Mouse (Mus musculus): Measurements from ENCODE around the gene Mmaa.

Mmaa gene

GRCm38 (mm10) chr8:79288250-79288649 lies 6.5 kb downstream of the Mmaa start:
- no peak for DNase-seq (ENCODE audit: low spot score)

DNA sequence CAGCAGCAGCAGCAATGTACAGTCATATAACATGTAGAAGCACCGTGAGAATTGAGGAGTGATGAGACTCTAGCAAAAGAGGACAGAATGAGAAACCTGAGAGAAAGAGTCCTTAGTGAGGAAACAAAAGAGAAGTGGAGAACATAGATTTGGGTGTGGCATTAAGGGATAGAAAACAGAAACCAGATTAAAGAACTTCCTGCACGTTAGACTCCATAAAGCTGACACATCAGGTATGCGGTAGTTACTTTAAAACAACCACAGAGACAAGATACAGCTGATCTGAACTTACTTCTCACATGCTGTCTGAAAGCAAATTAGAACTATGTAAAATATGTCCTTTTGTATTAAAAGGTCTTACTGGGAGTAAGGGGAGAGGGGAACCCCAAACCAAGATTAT lies 8.3 kb downstream of the Mmaa start:
- DNase-seq (ENCODE audit: low spot score), result no peak

DNA sequence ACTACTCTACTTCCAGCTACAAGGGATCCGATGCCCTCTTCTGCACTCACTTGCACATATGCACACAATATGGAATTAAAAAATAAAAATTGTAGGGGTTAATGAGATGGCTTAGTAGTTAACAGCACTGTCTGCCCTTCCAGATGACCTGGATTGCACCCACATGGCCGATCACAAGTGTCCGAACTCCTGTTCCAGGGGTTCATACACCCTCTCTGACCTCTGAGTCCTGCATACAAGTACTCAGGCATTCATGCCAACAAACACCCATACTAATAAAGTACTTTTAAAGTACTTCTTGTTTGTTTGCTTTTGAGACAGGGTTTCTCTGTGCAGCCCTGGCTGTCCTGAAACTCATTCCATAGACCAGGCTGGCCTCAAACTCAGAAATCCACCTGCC lies 10.1 kb downstream of the Mmaa start:
- no peak for DNase-seq (ENCODE audit: low spot score)

- DNase-seq (ENCODE audit: low spot score), result no peak
Observed at GRCm38 (mm10) chr8:79281376-79281890, 13.3 kb downstream of the Mmaa start.

GRCm38 (mm10) chr8:79277264-79277870 lies 17.4 kb downstream of the Mmaa start:
- no peak for DNase-seq (ENCODE audit: low spot score)

- DNase-seq (ENCODE audit: low spot score), result no peak
Observed at GRCm38 (mm10) chr8:79274940-79275339, 19.8 kb downstream of the Mmaa start.

DNA sequence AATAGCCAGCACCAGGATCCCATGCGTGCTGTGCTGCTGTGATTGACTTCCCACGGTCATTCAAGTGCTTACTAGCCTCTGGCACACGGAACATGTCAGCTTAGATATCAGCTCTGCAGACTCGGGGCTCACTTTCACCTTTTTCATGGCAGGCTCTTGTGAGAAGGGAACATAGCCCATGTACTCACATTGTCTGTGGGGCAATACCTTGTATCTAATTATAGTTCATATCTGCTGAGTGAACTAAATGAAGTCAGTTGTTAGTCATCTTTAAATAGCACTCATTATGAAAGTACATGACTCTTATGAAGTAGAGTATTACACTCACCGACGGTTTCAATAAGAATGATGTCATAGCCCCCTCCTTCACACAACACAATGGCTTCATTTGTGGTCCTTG lies 21.0 kb downstream of the Mmaa start:
- DNase-seq (ENCODE audit: low spot score), result no peak

DNA sequence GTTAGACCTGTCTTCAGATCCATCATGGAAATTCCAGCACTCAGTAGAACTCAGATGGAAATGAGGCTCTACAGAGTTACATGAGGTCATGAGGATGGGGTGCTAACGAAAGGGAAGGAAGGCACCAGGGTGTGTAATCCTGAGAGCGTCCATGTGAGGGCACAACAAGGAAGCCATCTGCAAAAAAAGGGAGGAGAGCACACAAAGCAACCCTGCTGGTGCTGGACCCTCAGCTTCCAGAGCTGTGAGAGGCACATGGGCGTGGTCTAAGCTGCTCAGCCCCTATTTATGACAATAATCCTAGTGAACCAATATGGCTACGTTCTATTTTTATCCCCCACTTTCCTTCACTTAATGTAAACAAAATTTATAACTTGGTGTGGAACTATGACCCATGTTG lies 22.1 kb downstream of the Mmaa start:
- no peak for DNase-seq (ENCODE audit: low spot score)

GRCm38 (mm10) chr8:79268921-79269320 lies 25.8 kb downstream of the Mmaa start:
- no peak for DNase-seq (ENCODE audit: low spot score)

DNA sequence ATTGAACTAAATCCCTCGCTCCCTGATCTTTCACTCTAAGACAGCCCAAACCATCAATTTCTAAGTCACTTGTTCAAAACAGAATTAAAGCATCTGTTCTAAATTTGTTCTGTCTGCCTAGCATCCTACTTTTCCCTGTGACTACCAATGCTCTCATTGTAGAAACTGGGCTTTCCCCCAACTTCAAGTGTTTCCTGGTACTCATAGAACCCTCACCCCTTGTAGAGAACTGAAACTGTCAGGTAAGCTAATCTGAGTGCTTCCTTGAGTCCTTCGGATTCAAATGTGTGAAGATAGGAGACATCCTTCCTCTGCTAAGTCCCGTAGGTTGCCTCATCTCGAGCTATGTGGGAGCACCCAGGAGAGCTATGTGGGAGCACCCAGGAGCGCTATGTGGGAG lies 32.8 kb downstream of the Mmaa start:
- DNase-seq (ENCODE audit: low spot score), result no peak

GRCm38 (mm10) chr8:79256076-79256705 lies 38.5 kb downstream of the Mmaa start:
- no peak for DNase-seq (ENCODE audit: low spot score)

DNA sequence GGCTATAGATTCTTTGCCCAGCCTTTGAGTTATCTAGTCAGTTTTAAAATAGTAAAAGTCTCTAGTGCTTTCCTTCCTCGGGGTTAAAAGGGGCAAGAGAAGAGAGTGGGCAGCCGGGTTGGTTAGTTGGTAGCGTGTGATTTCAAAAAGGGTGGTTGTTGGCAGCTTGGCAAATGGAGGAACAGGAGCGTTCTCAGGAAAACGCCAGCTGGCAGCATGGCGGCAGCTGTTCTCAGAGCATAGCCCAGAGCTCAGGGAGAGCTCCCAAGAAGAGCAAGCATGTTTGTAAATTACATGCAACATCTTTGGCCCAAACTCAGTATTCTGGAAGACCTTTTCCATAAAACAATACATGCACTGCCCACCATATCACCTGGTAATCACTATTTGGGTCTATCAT lies 41.0 kb downstream of the Mmaa start:
- DNase-seq (ENCODE audit: low spot score), result no peak

DNA sequence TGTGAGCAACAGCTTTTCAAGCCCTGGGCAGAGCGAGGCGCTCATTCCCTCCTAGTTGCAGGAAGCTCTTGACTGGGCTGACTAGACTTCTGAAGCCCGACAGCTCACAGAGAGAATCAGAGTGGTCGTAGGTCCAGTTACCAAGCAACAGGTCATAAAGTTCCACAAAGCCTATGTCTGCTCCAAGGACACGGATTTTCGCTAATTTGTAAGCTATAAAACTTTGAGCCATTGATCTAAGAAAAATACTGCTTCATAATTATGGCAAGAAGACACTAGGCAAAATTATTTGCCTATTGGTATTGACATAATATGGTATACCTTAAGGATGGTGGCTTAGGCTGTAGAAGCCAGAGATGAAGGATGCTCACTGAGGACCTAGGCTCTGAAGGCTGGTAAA lies 46.3 kb downstream of the Mmaa start, which contains the start of gene 1700011L22Rik:
1700011L22Rik (minus strand) TSS at position 101 of the 400 bp plus-strand sequence.
- DNase-seq (ENCODE audit: low spot score), result no peak

- DNase-seq (ENCODE audit: low spot score), result no peak
Observed at GRCm38 (mm10) chr8:79243422-79243821, 51.3 kb downstream of the Mmaa start.

DNA sequence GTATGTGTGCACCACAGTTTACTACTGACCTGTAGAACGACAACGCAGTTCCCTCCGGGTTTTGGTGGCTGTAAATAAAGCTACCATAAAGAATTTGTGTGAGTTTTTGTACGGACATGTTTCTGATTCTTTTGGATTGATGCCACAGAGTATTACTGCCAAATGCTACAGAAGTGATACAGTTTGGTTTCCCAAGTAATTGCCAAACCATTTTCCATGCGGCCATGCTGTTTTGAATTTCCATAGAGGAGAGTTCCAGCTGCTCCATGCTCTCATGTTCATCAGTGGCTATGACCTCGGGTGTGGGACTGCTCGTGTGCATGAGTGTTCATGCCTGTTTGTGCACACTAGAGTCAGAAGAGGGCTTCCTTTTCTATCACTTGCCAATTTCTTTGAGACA lies 54.7 kb downstream of the Mmaa start:
- no peak for DNase-seq (ENCODE audit: low spot score)

- DNase-seq (ENCODE audit: low spot score), result no peak
Observed at GRCm38 (mm10) chr8:79239320-79239719, 55.4 kb downstream of the Mmaa start.

DNA sequence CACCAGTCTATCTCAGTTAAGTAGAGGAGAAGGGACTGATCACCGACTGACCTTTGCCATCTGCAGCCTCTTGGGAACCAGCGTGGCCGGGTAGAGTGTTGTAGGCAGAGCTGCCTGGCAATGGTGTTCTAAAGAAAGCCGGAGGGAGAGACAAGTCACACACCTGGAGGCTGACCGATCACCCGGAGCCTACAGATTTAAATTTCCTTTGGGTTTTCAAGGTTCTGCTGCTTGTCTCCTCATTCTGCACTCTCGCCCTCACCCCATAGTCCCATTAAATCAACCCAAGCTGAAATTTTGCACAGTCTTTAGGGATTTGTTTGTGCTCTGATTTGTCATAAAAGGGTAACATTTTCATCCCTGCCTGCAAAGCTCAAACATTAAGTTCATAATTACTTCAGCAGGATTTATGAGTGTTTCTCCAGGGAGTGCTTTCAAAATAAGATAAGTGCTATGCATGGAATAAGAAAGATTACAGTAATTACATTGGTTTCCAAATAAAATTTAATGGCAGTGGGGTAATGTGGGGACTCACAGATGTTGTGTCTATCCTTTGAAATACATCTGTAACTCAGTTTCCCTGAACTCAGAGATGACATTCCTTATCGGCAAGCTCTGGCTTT lies 65.4 kb downstream of the Mmaa start:
- DNase-seq (ENCODE audit: low spot score), result no peak

DNA sequence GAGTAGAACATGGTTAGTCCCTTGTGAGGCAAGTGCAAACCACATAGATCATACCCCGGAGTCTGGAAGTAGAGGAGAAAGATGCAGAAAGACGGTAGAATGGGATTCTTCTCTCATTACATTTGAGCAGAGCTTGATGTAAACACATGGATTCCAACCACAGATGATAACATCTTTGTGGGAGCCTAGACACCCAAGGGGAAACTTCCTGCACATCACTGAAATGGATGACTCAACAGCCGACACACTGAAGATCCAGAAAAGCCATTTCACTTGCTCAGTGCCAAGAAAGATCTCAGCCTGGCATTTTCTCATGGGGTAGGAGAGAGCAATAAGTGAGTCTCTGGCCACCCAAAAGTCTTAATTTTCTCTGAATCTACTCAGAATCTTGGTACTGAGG lies 66.8 kb downstream of the Mmaa start:
- DNase-seq (ENCODE audit: low spot score), result no peak

- no peak for DNase-seq (ENCODE audit: low spot score)
Observed at GRCm38 (mm10) chr8:79227194-79227593, 67.5 kb downstream of the Mmaa start.

DNA sequence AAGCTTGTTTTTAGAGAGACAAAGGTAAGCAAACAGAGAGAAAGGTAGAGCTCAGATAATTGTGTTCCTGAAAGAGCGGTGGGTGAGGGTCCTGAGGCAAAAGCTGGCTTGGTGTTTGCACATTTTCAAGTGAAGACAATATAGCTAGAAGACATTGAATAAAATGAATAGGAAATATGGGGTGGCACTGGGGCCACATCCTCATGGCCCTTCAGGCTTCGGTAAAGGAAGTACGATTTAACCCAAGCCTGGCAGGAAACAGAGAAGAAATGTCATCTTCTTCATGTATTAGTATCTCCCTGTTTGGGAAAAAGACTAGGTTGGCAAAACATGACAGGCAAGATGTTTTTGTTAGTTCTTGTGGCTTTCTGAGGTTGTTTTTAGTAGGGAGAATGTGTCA lies 68.7 kb downstream of the Mmaa start:
- no peak for DNase-seq (ENCODE audit: low spot score)

GRCm38 (mm10) chr8:79225586-79225985 lies 69.2 kb downstream of the Mmaa start:
- no peak for DNase-seq (ENCODE audit: low spot score)

DNA sequence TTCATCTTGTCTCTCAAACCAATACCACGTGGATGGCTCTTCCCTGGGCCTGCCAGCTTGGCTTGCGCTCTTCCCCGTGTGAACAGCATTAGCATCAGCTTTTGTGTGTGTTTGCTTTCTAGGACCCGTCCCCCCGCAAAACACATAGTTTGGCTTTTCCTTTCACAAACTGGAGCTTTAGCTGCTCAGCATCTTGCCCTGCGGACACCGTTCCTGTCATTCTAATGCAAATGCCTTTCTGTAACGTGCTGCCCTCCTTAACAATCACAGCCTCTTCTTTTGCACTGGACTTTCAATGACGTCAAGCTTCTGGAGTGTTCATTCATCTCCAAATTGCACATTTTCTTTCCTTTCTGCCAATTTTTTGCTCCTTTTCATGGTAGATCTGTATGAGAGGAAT lies 70.4 kb downstream of the Mmaa start:
- no peak for DNase-seq (ENCODE audit: low spot score)

DNA sequence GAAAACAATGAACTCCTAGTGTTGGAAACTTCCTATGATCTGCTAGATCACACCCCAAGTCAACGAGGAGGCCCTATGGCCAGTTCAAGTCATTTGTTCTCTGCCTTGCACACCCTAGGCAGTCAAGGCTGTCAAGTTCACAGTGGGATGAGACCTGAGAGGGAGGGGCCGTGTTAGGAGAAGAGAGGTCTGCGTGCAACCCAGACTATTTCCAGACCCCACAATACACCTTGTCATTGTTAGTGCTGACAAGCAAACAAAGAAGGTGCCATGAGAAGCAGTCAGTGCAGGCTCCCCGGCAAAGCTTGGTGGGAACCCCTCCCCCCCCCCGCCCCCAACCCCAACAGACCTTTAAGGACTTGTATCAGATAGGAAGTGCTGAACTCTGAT lies 72.0 kb downstream of the Mmaa start:
- DNase-seq (ENCODE audit: low spot score), result no peak

Measured in ovary, postnatal 14 days (tissue).